Mouse (Mus musculus) neutrophil, adult 5-6 weeks (primary cell): Measurements from ENCODE around the gene Lyg2. TPM values are rescaled to one million over a fixed set of nuclear protein-coding genes. Genes with fewer than 3 reads are reported as not detected.

Experiments used
- ATAC-seq: fragments of 151-379, 151-347 bp; 2 replicates; pipeline ENCODE4 v1.8.0; 2017; ENCODE audit warnings: mild to moderate bottlenecking, moderate TSS enrichment; ENCODE audit not compliant: insufficient number of reproducible peaks, poor library complexity, low FRiP score, severe bottlenecking; ENCODE audit errors: extremely low read depth
- total RNA-seq: library from RNA; stranded (forward); fragments of 200-1000 nt; gene quantifications from 2 replicates; pipeline ENCODE4 v1.2.3, GENCODE M21; 2017

Gene Lyg2
- not detected in 2 replicates for total RNA-seq

DNA sequence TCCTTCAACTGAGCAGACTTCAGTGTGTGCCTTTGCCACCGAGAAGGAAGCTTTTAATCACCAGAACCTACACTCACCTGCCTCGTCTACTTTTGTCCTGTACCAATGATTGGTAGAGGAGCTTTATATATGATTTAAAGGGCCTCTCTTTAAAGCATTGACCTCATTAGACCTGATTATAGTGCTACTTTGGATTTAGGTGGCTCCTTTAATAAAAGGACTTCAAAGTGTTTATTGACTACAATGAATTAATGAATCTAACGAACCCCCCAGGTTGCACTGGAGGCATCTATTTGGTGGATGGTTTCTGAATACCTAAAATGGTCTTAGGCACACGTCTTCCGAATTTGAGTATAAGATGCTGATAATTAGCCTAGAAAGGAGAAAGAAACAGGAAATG is at the start of gene Lyg2:
Lyg2 (minus strand) TSS at position 101 of the 400 bp plus-strand sequence.
- no peak for ATAC-seq

DNA sequence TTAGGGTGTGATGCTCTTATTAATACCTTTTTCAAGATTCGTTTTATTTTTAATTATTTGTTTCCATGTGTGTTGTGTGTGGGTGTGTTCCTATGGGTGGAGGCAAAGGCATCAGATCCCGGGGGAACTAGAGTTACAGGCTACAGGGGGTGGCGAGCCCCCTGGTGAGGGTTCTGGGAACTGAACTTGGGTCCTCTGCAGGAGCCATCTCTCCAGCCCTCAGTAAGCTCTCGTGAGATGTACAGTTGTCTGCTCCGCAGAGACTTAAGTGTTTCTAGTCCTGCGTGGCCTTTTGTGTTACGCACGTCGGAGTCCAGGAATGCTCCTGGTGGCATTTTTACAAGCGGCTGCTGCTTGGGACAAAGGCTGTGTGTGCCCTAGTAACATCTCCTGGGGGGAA is 49.3 kb upstream of the Lyg2 start:
- no peak for ATAC-seq

DNA sequence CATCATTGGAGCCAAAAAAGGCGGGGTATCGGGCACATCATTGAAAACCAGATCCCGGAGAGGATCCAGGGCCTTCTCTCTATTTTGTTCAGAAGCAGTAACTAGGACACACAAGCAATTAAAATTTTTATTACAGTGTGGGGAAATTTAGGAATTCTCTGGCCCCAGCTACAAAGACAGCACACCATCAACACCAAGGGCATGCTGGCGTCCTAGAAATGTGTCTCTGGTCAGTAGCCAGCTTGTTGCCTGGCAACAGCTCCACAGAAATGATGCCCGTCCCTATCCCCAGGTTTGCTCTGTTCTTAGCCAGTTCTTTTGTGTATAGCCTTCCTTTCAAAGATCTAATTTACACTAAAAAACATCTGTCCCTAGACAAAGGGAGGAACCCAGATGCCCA is 43.2 kb upstream of the Lyg2 start:
- no peak for ATAC-seq

DNA sequence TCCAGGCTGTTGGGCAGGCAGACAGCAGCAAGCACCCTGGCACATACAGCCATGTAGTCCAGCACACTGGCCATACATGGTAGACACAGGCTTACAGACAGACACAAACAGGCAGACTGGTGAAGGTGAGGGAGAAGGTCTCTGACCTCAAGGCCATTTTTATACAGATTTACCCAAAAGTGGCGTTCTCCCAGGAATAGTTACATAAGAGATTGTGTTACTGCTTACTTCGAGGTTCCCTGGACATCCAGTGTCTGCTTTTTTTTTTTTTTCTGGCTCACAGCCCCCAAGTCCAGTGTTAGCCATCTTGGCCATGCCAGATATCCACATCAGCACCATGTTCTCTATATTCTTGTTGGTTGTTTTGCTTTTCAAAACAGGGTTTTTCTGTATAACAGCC is 42.2 kb upstream of the Lyg2 start:
- no peak for ATAC-seq

DNA sequence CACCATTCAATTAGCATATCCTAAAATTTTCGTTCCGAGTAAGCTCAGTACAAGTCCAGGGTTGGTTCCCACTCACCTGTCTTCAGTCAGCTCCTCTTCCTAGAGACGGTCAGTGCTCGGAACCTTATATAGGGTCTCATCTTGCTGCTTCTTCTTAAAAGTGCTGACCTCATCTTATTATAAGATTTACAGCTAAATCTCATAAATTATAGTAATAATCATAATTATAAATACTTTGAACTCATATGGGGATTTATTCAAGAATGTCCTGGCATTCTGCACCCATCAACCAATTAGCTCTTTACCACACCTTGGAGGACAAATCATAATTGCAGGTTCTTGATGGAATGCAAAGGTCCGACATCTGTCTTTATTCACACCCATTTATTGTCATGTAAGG is 41.4 kb upstream of the Lyg2 start, which contains the start of gene Lyg1:
Lyg1 (minus strand) TSS at position 101 of the 400 bp plus-strand sequence.
- no peak for ATAC-seq

DNA sequence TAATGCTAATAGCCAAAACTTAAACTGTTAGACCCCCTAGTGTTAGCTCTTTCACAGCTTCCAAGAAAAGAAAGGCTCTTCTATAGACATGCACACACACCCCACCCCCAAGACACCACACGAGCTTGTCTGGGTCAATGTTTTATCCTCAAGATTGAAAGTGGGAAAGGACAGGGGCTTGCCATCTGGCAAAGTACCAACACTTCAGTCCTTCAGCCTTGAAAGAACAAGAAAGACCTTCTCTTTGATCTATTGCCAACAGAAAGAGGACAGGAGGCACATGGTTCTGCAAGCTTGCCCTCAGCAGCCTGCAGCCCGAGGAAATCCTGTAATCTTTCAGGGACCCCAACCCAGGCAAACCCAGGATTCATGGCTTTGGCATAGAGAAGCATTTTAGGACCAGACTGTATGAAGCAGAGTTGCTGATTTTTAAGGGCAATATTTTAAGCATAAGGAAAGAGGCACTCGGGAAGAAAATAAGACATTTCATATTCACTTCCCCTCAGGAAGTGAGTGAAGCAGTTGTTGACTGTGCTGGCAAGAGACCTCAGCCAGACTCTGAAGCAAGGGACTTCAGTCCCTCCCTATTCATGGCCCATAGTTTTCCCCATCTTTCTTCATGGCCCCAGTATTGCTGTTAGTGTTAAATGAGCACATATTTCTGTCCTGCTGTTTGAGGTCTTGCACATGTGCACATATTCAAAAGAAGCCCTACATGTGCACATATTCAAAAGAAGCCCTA is 40.6 kb upstream of the Lyg2 start:
- ATAC-seq = no peak

DNA sequence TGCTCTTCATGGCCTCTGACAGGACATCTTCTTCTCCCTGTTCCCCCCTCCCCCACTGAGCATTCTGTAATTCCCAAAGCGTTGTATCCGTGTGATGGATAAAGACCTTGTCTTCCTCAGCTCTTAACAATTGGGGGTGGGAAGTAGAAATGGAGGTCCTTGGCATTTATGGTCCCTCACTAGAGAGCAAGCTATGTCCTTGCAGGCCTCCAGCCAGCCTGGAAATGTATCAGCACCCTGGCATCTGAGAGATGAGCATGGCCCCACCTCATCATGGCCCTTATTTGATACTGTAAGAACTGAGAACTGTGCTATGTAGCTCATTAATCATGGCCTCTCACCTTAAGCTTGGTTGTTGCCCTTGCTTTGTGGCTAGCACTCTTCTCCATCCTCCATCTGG is 39.0 kb upstream of the Lyg2 start:
- no peak for ATAC-seq

DNA sequence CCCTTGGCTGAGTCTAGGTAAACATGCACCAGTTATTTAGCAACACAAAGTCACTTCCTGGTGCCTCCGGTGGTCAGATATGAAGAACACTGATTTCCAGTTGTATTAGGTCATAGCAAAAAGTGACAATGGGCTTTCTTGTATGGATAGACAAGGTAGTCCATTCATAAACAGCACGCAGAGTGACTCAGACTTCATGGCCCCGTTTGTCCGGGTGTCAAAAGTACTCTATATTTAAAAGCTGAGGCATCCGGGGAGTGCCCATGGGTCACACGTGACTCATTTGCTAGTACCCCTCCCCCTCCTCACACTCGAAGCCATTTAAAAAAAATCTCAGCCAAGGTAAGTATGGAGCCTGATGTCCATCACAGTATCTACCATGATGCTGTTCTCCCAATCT is 38.5 kb upstream of the Lyg2 start:
- ATAC-seq = no peak

DNA sequence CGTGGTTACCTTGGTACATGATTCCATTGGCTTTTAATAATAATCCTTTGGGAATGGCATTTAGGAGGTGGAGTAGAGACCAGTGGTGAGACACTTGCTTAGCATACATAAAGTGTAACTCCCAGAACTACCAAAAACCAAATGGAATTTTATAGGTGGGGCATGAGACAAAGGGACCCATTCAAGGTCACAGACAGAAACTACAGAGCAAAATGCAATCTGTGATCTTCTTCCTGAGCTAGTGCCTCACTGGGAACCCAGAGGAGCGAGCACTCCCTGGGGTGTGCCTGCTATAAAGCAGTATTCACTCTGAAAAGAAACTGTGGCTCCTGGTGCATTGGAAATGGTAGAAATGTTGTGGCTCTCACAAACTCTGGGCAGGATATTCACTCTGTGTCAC is 32.6 kb upstream of the Lyg2 start:
- no peak for ATAC-seq

DNA sequence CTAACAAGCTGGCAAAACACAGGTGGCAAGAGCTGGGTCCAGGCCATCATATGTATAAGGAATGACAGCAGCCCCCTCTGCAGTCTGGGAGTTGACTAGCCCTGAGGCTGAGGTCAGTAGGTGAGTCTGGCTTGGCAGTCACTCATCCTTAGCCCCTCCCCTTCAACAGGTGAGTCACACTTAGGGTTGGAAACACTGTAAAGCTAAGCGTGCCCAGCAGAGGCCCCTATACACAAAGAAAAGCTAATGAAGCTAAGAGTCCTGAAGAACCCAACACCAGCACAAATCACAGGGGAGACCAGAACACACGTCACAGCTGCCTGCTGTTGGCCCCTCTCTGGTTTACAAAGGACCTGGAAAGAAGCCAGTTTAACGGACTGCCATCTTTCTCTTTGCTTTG is 15.5 kb upstream of the Lyg2 start:
- ATAC-seq = no peak

DNA sequence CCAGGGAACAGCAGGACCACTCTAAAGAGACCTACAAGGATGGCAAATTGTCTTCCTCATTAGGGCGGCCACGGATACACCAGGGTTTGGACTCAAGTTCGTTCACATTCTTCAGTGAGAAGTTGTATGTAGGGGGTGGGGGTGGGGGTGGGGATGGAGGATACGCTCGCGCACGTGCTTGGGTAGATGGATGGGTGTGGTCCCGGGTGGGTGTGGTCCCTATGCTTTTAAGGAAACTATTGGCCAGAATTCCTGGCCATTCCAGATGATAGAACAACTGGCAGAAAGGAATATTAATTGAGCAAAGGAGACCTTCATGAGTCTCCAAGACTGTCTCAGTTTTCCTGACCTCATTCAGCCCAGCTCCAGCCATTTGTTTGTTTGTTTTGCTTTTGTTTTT is 9.7 kb upstream of the Lyg2 start:
- ATAC-seq = no peak

DNA sequence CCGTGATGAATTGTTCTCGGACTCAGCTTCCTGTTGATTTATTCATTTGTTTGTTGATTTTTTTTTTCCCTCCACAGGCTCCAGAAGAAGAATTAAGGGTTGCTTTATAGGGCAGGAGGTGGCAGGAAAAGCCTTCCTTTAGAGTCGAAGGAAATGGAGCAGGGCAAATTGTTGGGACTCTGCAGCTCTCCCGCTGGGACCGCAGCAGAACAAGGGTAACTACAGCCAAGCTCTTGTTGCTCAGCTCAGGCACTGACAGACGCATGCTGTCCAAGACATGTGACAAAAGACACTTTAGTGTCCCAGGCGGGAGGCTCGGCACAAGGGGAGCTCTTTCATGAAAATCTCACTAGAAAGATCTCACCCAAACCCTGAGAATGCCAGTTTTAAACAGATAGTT is 6.2 kb upstream of the Lyg2 start:
- ATAC-seq = no peak

DNA sequence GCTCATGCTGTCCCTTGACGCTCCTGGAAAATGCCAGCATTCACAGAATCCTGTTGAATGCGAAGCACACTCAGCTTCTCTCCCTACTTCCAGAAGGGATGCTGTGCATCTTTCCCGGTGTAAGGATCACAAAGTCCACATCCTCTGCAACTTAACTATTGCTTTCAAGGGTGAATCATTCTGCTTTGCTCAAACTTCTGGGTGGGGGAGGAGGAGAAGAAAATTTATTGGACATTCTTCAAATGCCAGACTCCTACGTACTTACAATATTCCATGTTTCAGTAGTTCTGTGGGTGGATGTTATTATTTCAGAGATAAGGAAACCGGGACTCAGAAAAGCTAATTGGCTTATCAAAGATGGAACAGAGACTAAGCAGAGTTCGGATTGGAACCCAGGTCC is 1.8 kb upstream of the Lyg2 start:
- no peak for ATAC-seq

DNA sequence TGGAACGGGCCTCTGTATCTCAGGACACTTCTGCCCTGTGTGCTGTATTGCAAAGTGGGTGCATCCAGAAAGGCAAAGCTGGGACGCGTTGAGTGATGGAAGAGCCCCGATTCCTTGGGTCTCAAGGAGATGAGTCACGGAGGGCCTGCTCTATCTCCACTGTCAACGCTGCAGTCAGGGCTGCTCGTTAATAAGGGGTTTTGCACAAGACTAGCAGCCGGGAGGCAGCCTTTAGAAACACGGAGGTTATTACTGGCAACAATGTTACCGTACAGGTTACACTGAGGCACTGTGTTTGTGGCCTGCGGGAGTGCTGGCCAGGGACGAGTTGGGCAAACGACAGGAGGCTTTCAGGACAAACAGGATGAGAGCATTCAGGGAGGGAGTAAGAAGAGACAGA is 1.4 kb upstream of the Lyg2 start:
- no peak for ATAC-seq

DNA sequence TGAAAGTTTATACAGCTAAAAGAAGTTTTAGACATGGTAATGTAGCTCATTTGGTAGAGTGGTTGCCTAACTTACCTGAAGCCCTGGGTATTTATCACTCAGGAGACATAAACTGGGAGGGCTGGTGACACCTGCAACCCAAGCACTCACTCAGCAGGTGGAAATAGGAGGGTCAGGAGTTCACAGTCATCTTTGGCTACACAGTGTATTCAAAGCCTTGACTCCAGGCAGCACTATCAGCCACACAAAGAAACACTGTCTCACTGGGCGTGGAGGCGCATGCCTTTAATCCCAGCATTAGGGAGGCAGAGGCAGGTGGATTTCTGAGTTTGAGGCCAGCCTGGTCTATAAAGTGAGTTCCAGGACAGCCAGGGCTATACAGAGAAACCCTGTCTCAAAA is 3.5 kb downstream of the Lyg2 start:
- ATAC-seq = no peak

DNA sequence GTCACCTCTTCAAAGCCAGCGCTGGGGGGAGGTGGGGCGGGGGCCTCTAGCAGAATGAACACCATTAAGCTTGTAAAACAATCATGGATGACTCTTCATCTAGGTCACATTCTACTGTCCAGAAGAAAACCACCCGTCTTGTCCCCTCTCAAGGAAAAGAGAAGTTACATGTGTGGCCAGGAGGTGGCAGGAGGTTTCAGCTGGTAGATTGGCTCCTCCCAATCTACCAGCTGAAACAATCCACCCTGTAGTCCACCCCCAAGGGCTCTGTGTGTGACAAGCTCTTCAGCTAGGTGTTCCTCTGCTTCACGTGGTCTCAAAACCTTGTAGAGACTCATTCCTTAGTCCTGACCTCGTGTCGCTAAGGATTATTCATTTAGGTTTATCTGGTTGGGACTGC is 13.1 kb downstream of the Lyg2 start:
- ATAC-seq = no peak

DNA sequence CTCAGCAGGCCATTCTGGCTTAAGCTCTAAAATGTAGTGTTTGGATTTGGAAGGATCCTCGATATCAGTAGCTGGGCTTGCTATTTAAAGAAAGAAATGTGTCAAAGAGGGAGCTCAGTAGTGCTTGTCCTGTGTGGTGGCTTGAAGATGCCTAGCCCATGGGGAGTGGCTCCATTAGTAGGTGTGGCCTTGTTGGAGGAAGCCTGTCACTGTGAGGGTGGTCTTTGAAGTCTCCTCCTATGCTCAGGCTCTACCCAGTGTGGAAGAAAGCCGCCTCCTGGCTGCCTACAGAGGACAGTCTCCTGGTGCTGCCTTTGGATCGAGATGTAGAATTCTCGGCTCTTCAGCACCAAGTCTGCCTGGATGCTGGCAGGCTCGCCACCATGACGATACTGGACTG is 16.0 kb downstream of the Lyg2 start:
- no peak for ATAC-seq

DNA sequence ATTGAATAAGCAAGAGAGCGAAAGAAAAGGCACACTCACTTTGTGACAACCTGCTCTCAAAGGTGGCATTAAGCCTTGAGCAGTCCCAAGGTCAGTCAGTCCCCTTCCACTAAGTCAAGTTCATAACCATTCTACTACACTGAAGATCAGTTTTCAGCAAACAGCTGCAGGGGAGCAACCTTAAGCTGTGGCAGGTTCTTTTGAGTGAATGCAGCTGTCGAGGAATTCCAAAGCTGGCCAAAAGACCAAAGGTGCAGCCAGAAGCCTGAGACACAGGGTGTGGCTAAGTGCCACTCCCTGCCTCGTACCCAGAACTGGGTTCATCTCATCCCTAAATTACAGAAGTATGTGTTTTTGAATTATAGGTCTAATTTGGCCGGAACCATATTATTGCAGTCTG is 16.5 kb downstream of the Lyg2 start:
- no peak for ATAC-seq

DNA sequence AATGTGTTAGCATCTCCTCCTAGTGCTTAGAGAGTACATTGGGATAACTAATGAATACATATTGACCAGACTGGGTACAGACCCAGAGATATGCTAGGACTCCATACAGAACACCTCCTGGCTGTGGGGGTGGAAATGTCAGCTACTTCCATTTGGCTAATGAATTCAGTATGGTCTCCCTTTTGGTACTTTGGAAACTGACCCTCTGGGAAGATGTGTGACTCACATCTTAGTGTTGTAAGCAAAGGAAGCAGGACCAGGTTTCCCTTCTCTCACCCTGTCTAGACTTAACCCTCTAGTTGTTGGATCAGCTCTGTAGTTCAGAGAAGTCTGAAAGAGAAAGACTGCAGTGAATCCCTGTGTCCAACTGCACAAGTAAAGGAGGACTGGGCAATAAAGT is 21.7 kb downstream of the Lyg2 start:
- ATAC-seq = no peak

DNA sequence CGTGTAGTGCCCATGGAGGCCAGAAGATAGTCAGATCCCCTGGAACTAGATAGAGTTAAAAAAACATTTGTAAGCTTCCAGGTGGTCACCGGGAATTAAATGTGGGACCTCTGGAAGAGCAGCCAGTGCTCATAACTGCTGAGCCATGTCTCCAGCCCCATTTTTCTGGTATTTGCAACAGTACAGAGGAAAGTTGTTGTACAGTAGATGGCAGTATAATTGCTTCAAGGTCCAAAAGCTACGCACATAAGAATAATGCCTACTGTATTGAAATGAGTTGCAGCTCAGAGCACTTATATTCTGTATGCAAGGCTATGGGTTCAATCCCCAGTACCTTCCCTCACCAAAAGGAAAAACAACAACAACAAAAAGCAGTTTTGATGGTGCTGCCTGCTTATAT is 24.9 kb downstream of the Lyg2 start:
- no peak for ATAC-seq

DNA sequence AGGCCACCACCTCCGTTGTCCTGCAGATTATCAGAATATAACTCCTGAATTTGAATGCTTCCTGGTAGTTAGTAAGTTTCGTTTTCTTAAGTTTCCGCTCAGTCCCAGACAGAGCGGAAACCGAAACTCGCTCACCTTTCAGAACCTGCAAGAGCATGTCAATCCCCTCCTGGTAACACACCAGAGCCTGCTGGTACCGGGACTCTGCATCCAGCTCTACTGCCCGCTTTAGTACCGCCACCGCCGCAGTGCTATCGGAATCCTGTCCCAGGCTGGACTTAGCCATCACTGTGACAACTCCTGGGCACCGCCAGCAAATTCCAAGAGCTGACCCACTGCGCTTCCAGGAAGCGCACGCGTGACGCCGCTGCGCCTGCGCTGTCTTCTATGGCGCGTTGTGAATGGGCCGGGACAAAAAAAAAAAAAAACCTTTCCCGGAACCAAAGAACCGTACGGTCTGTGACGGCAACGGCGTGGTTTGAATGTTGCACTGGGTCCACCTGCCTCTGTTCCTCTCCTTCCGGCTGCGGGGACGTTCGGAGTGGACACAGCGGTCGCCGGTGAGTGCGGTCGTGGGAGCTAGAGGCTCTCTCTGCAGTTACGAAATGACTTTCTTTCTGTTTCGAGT is 26.2 kb downstream of the Lyg2 start, which contains the start of the genes Mitd1 and Mrpl30:
Mitd1 (minus strand) TSS at position 387 of the 628 bp plus-strand sequence.
Mrpl30 (plus strand) TSS at position 453 of the 628 bp plus-strand sequence.
- peak; percentile 91 for ATAC-seq
